Mouse (Mus musculus) midbrain, embryonic 12.5 days (tissue): ENCODE measurements around the gene Themis2. TPM values are rescaled to one million over a fixed set of nuclear protein-coding genes. Genes with fewer than 3 reads are reported as not detected.

Source experiments
- ATAC-seq: fragments of 200-750 bp; cut with Nextera tagmentation; 2 replicates; pipeline ENCODE4 v1.8.0; 2017; ENCODE audit warnings: low read depth, moderate TSS enrichment, moderate library complexity; ENCODE audit not compliant: low FRiP score
- H3K27ac ChIP-seq: fragments of 300-500 bp; sonication (generic); replicated peaks from 2 replicates; pipeline ENCODE4 v1.5.1; 2016; ENCODE audit warnings: mild to moderate bottlenecking
- H3K27me3 ChIP-seq: fragments of 300-500 bp; sonication (generic); 2 replicates; pipeline ENCODE4 v1.6.1; 2016; ENCODE audit warnings: mild to moderate bottlenecking
- H3K36me3 ChIP-seq: fragments of 300-500 bp; sonication (generic); 2 replicates; pipeline ENCODE4 v1.6.1; 2016
- H3K4me1 ChIP-seq: fragments of 300-500 bp; sonication (generic); 2 replicates; pipeline ENCODE4 v1.6.1; 2016
- H3K4me2 ChIP-seq: fragments of 300-500 bp; sonication (generic); replicated peaks from 2 replicates; pipeline ENCODE4 v1.6.1; 2016; ENCODE audit warnings: mild to moderate bottlenecking, moderate library complexity
- H3K4me3 ChIP-seq: fragments of 300-500 bp; sonication (generic); 2 replicates; pipeline ENCODE4 v1.5.1; 2016; ENCODE audit warnings: mild to moderate bottlenecking
- H3K9ac ChIP-seq: fragments of 300-500 bp; sonication (generic); replicated peaks from 2 replicates; pipeline ENCODE4 v1.6.1; 2016; ENCODE audit warnings: mild to moderate bottlenecking, moderate library complexity
- H3K9me3 ChIP-seq: fragments of 300-500 bp; sonication (generic); 2 replicates; pipeline ENCODE4 v1.6.1; 2016; ENCODE audit warnings: mild to moderate bottlenecking
- WGBS: fragments of 180-500 bp; shearing (Covaris S2); methylation state at CpG from one replicate; pipeline ENCODE4 v1.1.7; 2016; 5-methylcytosine and 5-hydroxymethylcytosine counted together
- polyA plus RNA-seq: library from polyadenylated mRNA; unstranded; fragments of >200 nt; fragmentation: Nextera tagmentation; extraction: Ambion mirVana; gene quantifications from 2 replicates; pipeline ENCODE4 v1.2.1, GENCODE M21; 2016

Gene Themis2
- 1.1 and 1.3 TPM in 2 replicates for polyA plus RNA-seq

DNA sequence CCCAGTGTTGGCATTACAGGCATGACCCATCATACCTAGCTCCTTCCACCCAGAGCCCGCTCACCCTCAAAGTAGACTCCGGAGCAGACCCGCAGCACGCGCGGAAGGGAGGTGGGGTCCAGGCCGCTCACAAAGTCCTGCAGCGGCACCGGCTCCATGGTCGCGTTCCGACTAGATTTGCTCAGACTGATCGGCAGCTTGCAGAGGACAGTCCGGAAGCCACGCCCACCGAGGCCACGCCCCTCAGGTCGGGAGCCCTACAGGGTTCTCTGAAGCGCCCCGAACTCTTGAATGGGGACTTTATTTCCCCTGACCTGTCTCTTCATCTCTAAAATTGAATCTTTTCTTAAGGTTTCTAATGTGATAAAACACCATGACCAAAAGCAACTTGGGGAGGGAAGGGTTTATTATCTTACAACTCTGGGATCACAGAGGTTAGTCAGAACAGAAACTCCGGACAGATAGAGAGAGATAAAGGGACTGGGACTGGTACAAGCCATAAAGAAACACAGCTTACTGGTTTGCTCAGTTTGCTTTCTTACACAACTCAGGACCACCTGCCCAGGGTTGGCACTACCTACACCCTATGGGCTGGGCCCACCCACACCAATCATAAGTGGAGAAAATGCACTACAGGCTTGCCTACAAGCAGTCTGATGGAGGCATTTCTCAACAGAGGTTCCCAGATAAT lies at the start of gene Themis2:
Gene Themis2, minus strand, starts transcription at position 192 of the 691 bp plus-strand sequence.
- H3K4me3 ChIP-seq = peak within 1 kb of the TSS; percentile 31
- peak within 1 kb of the TSS; percentile 51 for H3K4me2 ChIP-seq
- WGBS = 4% methylated on average over 21 of the region's 21 CpGs
- H3K9ac ChIP-seq = no peak within 1 kb of the TSS
- H3K36me3 ChIP-seq = no peaks in the 10 kb centered on the region
- no peak for ATAC-seq
- H3K9me3 ChIP-seq = no peaks in the 10 kb centered on the region
- H3K27ac ChIP-seq = no peak within 1 kb of the TSS
- peaks cover 32% of the 10 kb centered on the region for H3K27me3 ChIP-seq
- H3K4me1 ChIP-seq = peaks cover 8% of the 10 kb centered on the region

DNA sequence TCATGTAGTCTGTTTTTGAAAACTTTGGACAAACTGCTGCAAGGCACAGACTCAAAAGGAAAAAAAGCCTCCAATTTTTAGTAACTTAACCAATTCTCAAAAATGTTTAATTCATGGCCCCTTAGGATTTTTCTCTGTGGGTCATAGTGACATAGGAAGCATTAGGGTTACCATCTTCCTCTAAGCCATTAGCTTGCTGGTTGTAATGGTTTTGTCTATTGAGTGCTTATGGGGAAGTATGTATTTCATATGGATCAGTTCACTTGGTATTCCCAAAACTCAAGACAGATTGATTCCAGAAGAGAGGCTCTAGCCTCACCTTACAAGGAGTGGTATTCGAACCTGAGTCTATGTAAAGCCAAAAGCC lies 47.5 kb upstream of the Themis2 start:
- peak overlapping the region; percentile 93 for H3K4me3 ChIP-seq
- peak overlapping the region; percentile 74 for H3K4me2 ChIP-seq
- WGBS = 92% methylated on average over 1 of the region's 1 CpGs

DNA sequence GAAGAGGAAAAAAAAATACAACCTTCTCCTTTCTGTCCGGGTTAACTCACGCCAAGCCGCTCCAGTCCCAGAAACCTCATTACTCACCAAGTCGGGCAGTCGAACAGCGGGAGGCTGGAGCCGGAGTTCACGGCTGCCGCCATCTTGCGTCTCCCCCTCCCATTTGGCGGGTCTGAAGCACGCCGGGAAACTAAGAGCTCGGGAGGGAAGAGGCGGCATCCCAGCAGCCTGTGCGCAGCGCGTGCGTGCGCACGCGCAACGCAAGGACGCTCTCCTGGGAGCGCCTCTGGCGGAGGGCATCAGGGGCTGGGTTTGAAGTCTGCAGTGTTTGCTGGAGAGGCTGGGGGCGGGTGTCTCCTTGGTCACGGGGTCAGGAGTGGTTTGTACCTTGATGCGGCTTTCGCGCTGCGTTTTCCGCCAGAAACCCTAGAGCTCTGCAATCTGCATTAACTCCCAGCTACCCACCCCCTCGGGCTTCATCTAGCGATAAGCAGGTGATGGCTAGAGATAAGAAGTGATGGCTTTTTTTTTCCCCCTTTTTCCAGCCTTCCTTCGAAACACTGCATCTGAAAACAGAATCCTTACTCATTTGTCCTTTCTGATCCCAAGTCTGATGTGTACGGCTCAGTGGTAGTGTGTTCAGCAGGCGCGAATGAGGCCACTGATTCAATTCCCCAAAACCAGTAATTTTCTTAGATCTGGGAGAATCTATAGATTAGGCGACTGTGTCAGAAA lies 47.0 kb upstream of the Themis2 start, which contains the start of gene Ppp1r8:
Gene Ppp1r8, minus strand, starts transcription at position 200 of the 735 bp plus-strand sequence.
- Histone ChIP-seq H3K4me2 (peak within 1 kb of the TSS; percentile 74), H3K27ac (peak within 1 kb of the TSS; percentile 88), H3K4me3 (peak within 1 kb of the TSS; percentile 93), H3K4me1 (peaks cover 17% of the 10 kb centered on the region), H3K9me3 (no peaks in the 10 kb centered on the region), H3K9ac (peak within 1 kb of the TSS; percentile 98), H3K36me3 (peaks cover 24% of the 10 kb centered on the region), H3K27me3 (no peaks in the 10 kb centered on the region)
- under 1% methylated on average over 40 of the region's 40 CpGs for WGBS
- ATAC-seq = peak; percentile 98

More for the DNA sequence above, 47.5 kb upstream of the Themis2 start:
- H3K27me3 ChIP-seq = no peaks in the 10 kb centered on the region
- H3K4me1 ChIP-seq = peaks cover 17% of the 10 kb centered on the region
- ATAC-seq = no peak
- peaks cover 19% of the 10 kb centered on the region for H3K36me3 ChIP-seq
- peak overlapping the region; percentile 98; the same call in 1 of the 2 replicates for H3K9ac ChIP-seq
- H3K9me3 ChIP-seq = no peaks in the 10 kb centered on the region
- H3K27ac ChIP-seq = peak overlapping the region; percentile 88

DNA sequence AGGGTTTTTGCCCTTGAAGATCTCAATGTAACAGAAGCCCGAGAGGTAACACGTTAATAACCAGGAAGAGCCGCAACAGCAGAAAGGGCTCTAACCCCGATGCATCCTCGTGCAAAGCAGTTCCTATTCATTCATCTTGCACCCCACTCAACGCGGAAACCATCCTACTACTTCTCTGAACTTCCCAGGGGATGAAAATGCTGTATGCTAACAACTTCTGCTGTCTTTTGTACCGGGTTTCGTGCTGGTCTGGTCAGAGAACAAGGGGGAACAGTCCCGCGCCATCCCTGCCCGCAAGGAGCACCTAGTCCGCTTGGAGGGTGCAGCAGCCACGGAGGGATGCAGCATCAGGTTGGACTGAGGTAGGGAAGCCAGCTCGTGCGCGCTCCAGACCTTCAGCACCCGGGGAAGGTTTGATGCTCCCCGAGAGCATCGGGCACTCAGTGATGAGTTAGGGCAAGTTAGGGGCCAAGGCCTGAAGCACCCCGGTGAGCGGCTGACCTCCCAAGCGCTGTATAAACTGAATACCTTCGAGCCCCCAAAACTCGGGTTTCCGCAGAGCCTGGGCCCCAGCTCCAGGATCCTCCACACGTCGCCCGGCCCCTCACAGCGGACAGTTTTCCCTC lies 46.2 kb upstream of the Themis2 start:
- Histone ChIP-seq H3K9ac (peak overlapping the region; percentile 98), H3K4me1 (peaks cover 17% of the 10 kb centered on the region), H3K4me2 (peak overlapping the region; percentile 74), H3K27me3 (no peaks in the 10 kb centered on the region), H3K4me3 (peak overlapping the region; percentile 93), H3K36me3 (peaks cover 31% of the 10 kb centered on the region), H3K27ac (peak overlapping the region; percentile 88), H3K9me3 (no peaks in the 10 kb centered on the region)
- under 1% methylated on average over 30 of the region's 30 CpGs for WGBS
- ATAC-seq = peak; percentile 52; the same call in 1 of the 2 replicates

DNA sequence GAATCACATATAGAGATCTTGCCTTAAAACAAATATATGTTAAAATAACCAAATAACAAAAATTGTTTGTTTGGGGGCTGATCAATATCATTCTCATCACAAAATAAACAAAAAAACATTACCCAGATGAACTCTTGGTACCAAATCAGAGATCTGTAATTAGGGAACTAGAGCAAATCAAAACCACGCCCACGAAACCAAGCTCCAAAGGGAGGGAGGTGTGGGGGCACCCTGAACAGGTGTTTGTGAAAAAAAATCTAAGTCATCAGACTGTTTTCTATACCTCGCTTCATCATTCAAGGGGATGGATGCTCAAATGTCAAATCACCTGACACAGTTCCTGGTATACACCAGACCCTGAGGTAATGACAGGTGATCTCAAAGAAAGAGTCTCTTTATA lies 45.3 kb upstream of the Themis2 start:
- 0 out of 2 replicates have a peak overlapping the region, but pooled peaks have one; percentile 88 for H3K27ac ChIP-seq
- 93% methylated on average over 3 of the region's 3 CpGs for WGBS
- ATAC-seq = no peak

DNA sequence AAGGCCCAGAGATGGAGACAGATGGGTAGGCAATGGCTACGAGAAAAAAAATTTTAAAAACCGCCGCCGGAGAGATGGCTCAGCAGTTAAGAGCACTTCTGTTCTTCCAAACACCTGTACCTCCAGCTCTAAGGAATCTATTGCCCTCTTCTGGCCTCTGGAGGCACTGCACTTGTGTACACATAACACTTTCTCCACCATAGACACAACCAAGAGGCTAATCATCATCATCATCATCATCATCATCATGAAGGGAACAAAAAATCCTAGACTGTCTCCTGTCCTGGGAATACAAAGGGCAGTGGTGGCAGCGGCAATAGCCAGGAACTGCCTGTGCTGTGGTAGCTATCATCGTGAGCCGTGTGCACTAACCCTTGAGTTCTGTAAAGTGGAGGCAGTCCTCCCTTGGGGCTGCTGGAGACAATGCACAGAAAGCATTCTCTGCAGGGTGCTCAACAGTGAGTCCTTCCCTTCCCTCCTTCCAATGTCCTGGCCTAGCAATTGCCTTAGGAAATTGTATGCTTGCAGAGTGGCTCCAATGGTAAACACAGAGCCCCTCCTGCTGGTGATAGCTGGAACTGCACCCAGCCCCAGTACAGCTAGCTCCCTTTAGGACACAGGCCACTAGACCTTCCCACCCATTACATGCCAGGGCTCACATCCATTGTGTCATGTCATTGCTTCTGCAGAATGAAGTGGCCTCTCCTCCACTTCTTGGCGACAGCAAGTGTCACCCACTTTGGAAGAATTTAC lies 27.6 kb upstream of the Themis2 start:
- Histone ChIP-seq H3K27me3 (no peaks in the 10 kb centered on the region), H3K27ac (no peak overlapping the region), H3K9ac (no peak overlapping the region), H3K4me2 (no peak overlapping the region), H3K4me3 (no peak overlapping the region), H3K36me3 (peaks cover 41% of the 10 kb centered on the region), H3K9me3 (peaks cover 16% of the 10 kb centered on the region; the same call in 1 of the 2 replicates), H3K4me1 (no peaks in the 10 kb centered on the region)
- 74% methylated on average over 8 of the region's 8 CpGs for WGBS
- ATAC-seq = no peak

More for the DNA sequence above, 45.3 kb upstream of the Themis2 start:
- peak overlapping the region; percentile 74 for H3K4me2 ChIP-seq
- no peaks in the 10 kb centered on the region for H3K27me3 ChIP-seq
- H3K4me1 ChIP-seq = peaks cover 17% of the 10 kb centered on the region
- peak overlapping the region; percentile 93 for H3K4me3 ChIP-seq
- peaks cover 40% of the 10 kb centered on the region for H3K36me3 ChIP-seq
- no peaks in the 10 kb centered on the region for H3K9me3 ChIP-seq
- H3K9ac ChIP-seq = peak overlapping the region; percentile 98

DNA sequence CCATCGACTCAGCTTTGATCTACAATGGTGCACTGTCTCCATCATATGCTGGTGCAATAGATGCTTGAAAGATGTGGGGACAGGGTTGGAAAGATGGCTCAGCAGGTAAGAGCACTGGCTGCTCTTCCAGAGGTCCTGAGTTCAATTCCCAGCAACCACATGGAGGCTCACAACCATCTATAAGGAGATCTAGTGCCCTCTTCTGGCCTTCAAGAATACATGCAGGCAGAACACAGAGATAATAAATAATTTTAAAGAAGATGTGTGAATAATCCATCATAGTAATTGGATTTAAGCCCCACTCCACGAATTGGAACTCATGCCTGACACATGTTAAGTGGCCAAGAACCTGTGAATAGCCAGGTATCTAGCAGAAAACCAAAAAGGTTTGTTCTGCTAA lies 22.3 kb upstream of the Themis2 start:
- H3K4me3 ChIP-seq = no peak overlapping the region
- 51% methylated on average over 2 of the region's 2 CpGs for WGBS
- H3K27me3 ChIP-seq = no peaks in the 10 kb centered on the region
- no peak overlapping the region for H3K9ac ChIP-seq
- no peaks in the 10 kb centered on the region for H3K4me1 ChIP-seq
- ATAC-seq = no peak
- H3K36me3 ChIP-seq = no peaks in the 10 kb centered on the region
- no peak overlapping the region for H3K27ac ChIP-seq
- H3K9me3 ChIP-seq = peaks cover 16% of the 10 kb centered on the region; the same call in 1 of the 2 replicates
- H3K4me2 ChIP-seq = no peak overlapping the region

DNA sequence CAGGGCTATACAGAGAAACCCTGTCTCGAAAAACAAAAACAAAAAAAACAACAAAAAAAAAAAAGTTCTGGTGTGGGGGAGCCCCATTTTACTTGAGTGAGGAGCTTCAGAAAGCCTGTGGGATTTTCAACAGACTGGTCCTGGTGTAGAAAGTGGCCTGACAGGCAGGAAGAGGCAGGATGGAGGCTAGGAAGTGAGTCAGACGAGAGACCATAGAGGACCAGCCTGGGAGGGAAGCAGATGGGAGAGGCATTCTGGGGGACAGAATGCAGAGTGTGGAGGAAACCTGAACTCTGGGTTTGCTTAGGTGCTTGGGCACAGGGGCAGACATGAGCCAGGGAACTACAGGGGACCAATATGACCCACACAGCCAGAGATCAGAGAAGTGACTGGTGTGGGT lies 20.7 kb upstream of the Themis2 start:
- H3K4me2 ChIP-seq = no peak overlapping the region
- H3K36me3 ChIP-seq = no peaks in the 10 kb centered on the region
- H3K27me3 ChIP-seq = no peaks in the 10 kb centered on the region
- peaks cover 16% of the 10 kb centered on the region; the same call in 1 of the 2 replicates for H3K9me3 ChIP-seq
- no peak overlapping the region for H3K27ac ChIP-seq
- WGBS = 69% methylated on average over 2 of the region's 2 CpGs
- no peak overlapping the region for H3K9ac ChIP-seq
- no peak overlapping the region for H3K4me3 ChIP-seq
- no peaks in the 10 kb centered on the region for H3K4me1 ChIP-seq
- no peak for ATAC-seq

DNA sequence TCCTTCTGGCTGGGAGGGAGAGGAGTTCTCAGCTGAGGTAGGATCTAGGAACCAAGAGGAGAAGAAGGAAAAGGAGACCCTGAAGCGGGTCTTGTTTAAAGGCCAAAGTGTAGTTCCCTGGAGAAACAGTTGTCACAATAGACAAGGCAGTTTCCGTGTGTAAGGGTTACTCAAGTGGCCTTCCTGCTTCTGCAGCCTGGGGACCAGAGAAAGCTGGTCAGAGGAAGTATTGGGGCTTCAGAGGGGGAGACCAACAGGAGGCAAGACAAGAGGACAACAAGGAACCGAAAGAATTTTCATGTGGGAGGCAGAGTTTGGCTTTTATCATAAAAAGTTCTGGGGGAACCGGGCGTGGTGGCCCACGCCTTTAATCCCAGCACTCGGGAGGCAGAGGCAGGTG lies 20.2 kb upstream of the Themis2 start:
- no peaks in the 10 kb centered on the region for H3K4me1 ChIP-seq
- no peaks in the 10 kb centered on the region for H3K36me3 ChIP-seq
- H3K9ac ChIP-seq = no peak overlapping the region
- 86% methylated on average over 7 of the region's 7 CpGs for WGBS
- peaks cover 16% of the 10 kb centered on the region; the same call in 1 of the 2 replicates for H3K9me3 ChIP-seq
- H3K4me2 ChIP-seq = no peak overlapping the region
- no peak for ATAC-seq
- H3K4me3 ChIP-seq = no peak overlapping the region
- H3K27me3 ChIP-seq = no peaks in the 10 kb centered on the region
- no peak overlapping the region for H3K27ac ChIP-seq

DNA sequence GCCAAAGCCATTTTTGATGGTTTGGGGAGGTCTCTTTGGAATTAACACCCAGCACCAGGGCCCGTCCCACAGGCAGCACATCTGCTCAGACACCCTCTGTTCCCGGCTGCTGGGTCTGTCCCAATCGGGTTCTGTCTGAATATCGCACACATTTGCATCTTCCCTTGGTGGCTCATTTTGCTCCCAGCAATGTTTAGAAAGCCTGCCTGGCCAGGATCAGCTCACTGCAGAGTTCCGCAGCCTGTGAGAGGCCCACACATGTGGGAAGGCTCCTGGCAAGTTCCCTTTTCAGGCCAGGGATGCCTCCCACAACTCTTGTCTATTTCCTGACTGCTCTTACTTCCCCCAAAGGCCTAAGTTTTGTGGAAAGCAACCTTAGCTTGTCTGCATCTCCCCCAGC lies 13.4 kb upstream of the Themis2 start:
- Histone ChIP-seq H3K9ac (no peak overlapping the region), H3K9me3 (no peaks in the 10 kb centered on the region), H3K27me3 (no peaks in the 10 kb centered on the region), H3K36me3 (no peaks in the 10 kb centered on the region), H3K4me2 (no peak overlapping the region), H3K4me3 (no peak overlapping the region), H3K4me1 (no peaks in the 10 kb centered on the region), H3K27ac (no peak overlapping the region)
- 92% methylated on average over 5 of the region's 5 CpGs for WGBS
- ATAC-seq = no peak

DNA sequence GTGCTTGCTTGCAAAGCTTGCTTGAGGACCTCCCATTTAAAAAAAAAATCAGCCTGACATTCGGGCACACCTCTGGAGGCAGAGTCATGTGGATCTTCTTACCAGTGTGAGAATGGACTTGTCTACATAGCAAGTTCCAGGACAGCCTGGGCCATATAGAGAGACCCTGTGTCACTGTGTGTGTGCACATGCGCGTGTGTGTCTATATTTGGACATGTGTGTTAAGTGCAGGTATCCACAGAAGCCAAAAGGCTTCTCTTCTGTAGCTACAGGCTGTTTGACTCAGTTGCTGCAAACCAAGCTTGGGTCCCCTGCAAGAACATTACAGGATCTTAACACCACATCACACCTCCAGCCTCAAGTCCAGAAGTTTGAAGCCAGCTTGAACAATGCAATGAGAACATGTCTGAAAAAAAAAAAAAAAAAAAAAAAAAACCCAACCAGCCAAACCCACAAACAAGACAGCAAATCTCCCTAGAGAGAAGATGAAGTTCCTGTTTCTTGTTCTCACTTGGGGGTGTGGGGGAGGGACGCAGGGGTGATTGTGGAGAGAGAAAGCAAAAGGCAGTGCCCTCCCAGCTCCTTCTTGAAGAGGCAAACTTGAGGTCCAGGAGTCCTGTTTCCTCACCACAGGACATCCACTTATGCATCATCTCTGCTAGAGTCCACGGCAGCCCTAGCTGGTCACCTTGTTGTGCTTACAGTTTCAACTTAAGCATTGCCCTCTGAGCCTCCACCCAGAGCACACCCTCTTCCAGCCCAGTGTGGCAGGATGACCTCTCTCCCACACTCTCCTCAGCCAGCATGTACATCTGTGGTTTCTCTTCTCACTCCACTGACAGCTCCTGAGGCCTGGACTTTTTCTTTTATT lies 11.8 kb upstream of the Themis2 start:
- no peaks in the 10 kb centered on the region for H3K36me3 ChIP-seq

More for the DNA sequence above, 11.8 kb upstream of the Themis2 start:
- no peak for ATAC-seq
- no peak overlapping the region for H3K27ac ChIP-seq
- no peak overlapping the region for H3K4me3 ChIP-seq
- WGBS = 82% methylated on average over 5 of the region's 5 CpGs
- no peak overlapping the region for H3K9ac ChIP-seq
- no peak overlapping the region for H3K4me2 ChIP-seq
- no peaks in the 10 kb centered on the region for H3K27me3 ChIP-seq
- no peaks in the 10 kb centered on the region for H3K9me3 ChIP-seq
- H3K4me1 ChIP-seq = no peaks in the 10 kb centered on the region
